Comparison of ENCODE assay signal across 1 mouse cellular context in the genomic region with DNA sequence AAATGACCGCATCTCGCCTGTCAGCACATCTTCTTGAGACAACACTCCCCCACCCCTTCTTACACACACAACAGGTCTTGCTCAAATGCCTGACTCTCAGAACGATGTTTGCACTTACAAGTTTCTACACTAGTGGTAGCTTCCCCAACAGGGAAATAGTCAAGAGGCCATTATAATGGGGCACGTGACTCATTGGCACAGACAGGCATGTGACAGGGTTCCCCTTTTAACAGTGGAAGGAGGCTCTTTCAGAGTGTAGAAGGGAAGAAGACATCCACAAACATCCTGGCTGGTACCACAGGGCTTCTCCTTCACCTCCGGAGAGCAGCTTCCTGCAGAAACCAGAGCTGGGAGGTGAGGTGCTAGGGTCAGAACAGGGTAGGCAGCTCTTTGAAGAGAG.
TF ChIP-seq lines count a peak whose summit lies in the region.

No protein-coding gene starts in this region.

TF ChIP-seq in CH12.LX, 34 proteins besides CTCF, POLR2A, EP300 and RAD21 (continued from another document):
- no peak for TF ChIP-seq TCF12 (IDR thresholded peaks at IDR 0.05; ENCODE audit: low read depth, low read length)
- no peak for TF ChIP-seq USF2 (conservative IDR thresholded peaks at IDR 0.05; ENCODE audit: low read depth, low read length)
